Mouse (Mus musculus): ENCODE results near the gene Nox4.

- TF ChIP-seq GATA1 (IDR thresholded peaks at IDR 0.05; ENCODE audit: borderline replicate concordance, low read length): no peak
- no peak for TF ChIP-seq FLI1 (IDR thresholded peaks at IDR 0.05; ENCODE audit: low read length)
Observed at GRCm38 (mm10) chr7:87246940-87247339, 1.0 kb downstream of the Nox4 start.
